Mouse (Mus musculus) heart, adult 11 months (tissue): ENCODE measurements around the gene Gm9972.

Source experiments
- DNase-seq: peaks from one replicate; pipeline ENCODE4 v3.0.0; 2022

Gene Gm9972

GRCm38 (mm10) chr11:43035446-43035845, at the start of gene Gm9972:
Gene Gm9972, plus strand, starts transcription at chr11:43035746.
- DNase-seq = no peak

GRCm38 (mm10) chr11:42999188-42999587, 36.4 kb upstream of the Gm9972 start:
- DNase-seq = no peak

- no peak for DNase-seq
These were observed 23.6 kb upstream of the Gm9972 start for GRCm38 (mm10) chr11:43011941-43012340.

GRCm38 (mm10) chr11:43012980-43013379, 22.6 kb upstream of the Gm9972 start:
- DNase-seq = no peak

GRCm38 (mm10) chr11:43023109-43023688, 12.3 kb upstream of the Gm9972 start:
- DNase-seq = no peak

- no peak for DNase-seq
These were observed 5.7 kb upstream of the Gm9972 start for GRCm38 (mm10) chr11:43029813-43030212.

GRCm38 (mm10) chr11:43032141-43032540, 3.4 kb upstream of the Gm9972 start:
- DNase-seq = peak; percentile 83

- DNase-seq = no peak
These were observed 10.5 kb downstream of the Gm9972 start for GRCm38 (mm10) chr11:43045871-43046548.

GRCm38 (mm10) chr11:43049363-43049762, 13.8 kb downstream of the Gm9972 start:
- no peak for DNase-seq

- DNase-seq = peak; percentile 14
These were observed 19.4 kb downstream of the Gm9972 start for GRCm38 (mm10) chr11:43054972-43055371.

GRCm38 (mm10) chr11:43059437-43059970, 24.0 kb downstream of the Gm9972 start:
- DNase-seq = no peak

- DNase-seq = no peak
These were observed 26.7 kb downstream of the Gm9972 start for GRCm38 (mm10) chr11:43062286-43062685.

GRCm38 (mm10) chr11:43086309-43087050, 50.9 kb downstream of the Gm9972 start:
- DNase-seq = no peak
